Mouse (Mus musculus) hindbrain, embryonic 16.5 days (tissue): ENCODE results near the gene Cryz. TPM values are rescaled to one million over a fixed set of nuclear protein-coding genes. Genes with fewer than 3 reads are reported as not detected.

Source experiments
- ATAC-seq: fragments of 200-750 bp; cut with Nextera tagmentation; 2 replicates; pipeline ENCODE4 v1.8.0; 2017; ENCODE audit warnings: moderate TSS enrichment, moderate library complexity
- H3K27ac ChIP-seq: fragments of 300-500 bp; sonication (generic); 2 replicates; pipeline ENCODE4 v1.5.1; 2014; ENCODE audit warnings: low read depth, mild to moderate bottlenecking, control low read depth, low read length, moderate library complexity
- H3K27me3 ChIP-seq: fragments of 300-500 bp; sonication (generic); replicated peaks from 2 replicates; pipeline ENCODE4 v1.6.1; 2014; ENCODE audit warnings: low read length; ENCODE audit not compliant: control insufficient read depth, insufficient read depth
- H3K36me3 ChIP-seq: fragments of 300-500 bp; sonication (generic); 2 replicates; pipeline ENCODE4 v1.6.1; 2014; ENCODE audit warnings: mild to moderate bottlenecking, low read length, moderate library complexity, mixed read lengths; ENCODE audit not compliant: control insufficient read depth, insufficient read depth
- H3K4me1 ChIP-seq: fragments of 300-500 bp; sonication (generic); 2 replicates; pipeline ENCODE4 v1.6.1; 2014; ENCODE audit warnings: low read depth, low read length; ENCODE audit not compliant: control insufficient read depth, insufficient read depth
- H3K4me2 ChIP-seq: fragments of 300-500 bp; sonication (generic); 2 replicates; pipeline ENCODE4 v1.6.1; 2014; ENCODE audit warnings: mild to moderate bottlenecking, low read length, control low read depth, moderate library complexity
- H3K4me3 ChIP-seq: fragments of 300-500 bp; sonication (generic); 2 replicates; pipeline ENCODE4 v1.5.1; 2014; ENCODE audit warnings: mild to moderate bottlenecking, low read length, control low read depth, moderate library complexity
- H3K9ac ChIP-seq: fragments of 300-500 bp; sonication (generic); 2 replicates; pipeline ENCODE4 v1.6.1; 2014; ENCODE audit warnings: low read depth, mild to moderate bottlenecking, control low read depth, low read length, moderate library complexity
- H3K9me3 ChIP-seq: fragments of 300-500 bp; sonication (generic); 2 replicates; pipeline ENCODE4 v1.6.1; 2014; ENCODE audit warnings: mild to moderate bottlenecking, low read length, moderate library complexity; ENCODE audit not compliant: control insufficient read depth
- WGBS: fragments of 180-500 bp; shearing (Covaris S2); extraction: QIAGEN DNeasy Blood & Tissue Kit; methylation state at CpG from one replicate; pipeline ENCODE4 v1.1.7; 2014; 5-methylcytosine and 5-hydroxymethylcytosine counted together
- polyA plus RNA-seq: library from polyadenylated mRNA; unstranded; fragments of >200 nt; fragmentation: Nextera tagmentation; extraction: Ambion mirVana; gene quantifications from 2 replicates; pipeline ENCODE4 v1.2.1, GENCODE M21; 2015

Gene Cryz
- polyA plus RNA-seq, 1 experiment from 2014 or later, result 11.9 TPM

GRCm38 (mm10) chr3:154570786-154571185 lies 25.7 kb upstream of the Cryz start:
- Histone ChIP-seq H3K9ac (no peak overlapping the region), H3K4me1 (no peaks in the 10 kb centered on the region), H3K4me2 (peak overlapping the region; percentile 46), H3K27ac (no peak overlapping the region), H3K9me3 (no peaks in the 10 kb centered on the region), H3K4me3 (peak overlapping the region; percentile 18), H3K36me3 (no peaks in the 10 kb centered on the region), H3K27me3 (no peaks in the 10 kb centered on the region; the same call in 1 of the 2 replicates)
- ATAC-seq, result no peak
- 7% methylated on average over 12 of the region's 12 CpGs for WGBS

DNA sequence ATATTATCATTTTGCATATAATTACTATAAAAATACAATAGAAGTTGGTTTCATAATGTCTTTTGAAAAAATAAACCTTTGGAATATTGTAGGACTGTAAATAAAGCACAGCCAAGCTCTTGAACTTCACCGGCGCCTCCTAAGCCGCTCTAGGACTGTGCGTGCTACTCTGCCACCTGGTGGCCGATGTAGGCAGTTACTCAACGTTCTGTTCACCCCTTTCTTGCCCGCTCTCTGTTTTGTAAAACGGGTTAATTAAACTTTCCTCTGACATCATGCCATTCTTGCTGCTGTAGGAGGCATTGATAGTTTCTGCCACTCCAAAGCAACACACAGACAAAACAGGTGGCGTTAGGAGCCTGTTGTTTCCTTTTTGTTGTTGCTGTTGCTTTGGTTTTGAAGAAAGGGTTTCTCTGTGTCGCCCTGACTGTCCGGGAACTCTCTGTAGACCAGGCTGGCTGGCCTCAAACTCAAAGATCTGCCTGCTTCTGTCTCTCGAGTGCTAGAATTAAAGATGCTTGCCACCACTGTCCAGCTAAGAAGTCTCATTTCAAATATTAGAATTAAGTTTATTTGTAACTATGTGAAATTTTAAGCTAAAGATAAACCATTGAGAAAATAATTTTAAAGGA lies 24.1 kb upstream of the Cryz start:
- WGBS, result 8% methylated on average over 12 of the region's 12 CpGs

DNA sequence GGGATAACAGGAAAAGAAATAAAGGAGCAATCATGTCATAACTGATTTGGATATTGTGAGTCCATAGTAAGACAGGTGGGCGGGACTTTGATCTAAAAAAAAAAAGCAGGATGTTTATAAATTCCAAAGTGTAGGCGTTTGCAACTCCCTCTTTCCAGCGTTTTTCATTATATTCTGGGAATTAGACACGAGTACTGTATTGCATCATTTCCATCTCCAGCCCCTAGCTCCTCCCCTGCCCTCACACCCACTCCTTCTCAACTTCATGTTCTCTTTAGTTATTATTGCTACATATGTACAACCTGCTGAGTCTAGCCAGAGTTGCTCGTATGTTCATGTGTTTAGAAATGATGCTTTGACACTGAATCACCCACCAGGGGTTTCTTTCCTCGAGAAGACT lies 22.8 kb upstream of the Cryz start:
- no peaks in the 10 kb centered on the region for H3K4me1 ChIP-seq
- no peak overlapping the region for H3K4me3 ChIP-seq
- WGBS, result 67% methylated on average over 6 of the region's 6 CpGs
- no peak for ATAC-seq
- H3K36me3 ChIP-seq, result peaks cover under 1% of the 10 kb centered on the region
- no peaks in the 10 kb centered on the region; the same call in 1 of the 2 replicates for H3K27me3 ChIP-seq
- no peak overlapping the region for H3K9ac ChIP-seq
- no peak overlapping the region for H3K4me2 ChIP-seq
- no peaks in the 10 kb centered on the region for H3K9me3 ChIP-seq
- no peak overlapping the region for H3K27ac ChIP-seq

More for the DNA sequence above, 24.1 kb upstream of the Cryz start:
- Histone ChIP-seq H3K27me3 (no peaks in the 10 kb centered on the region; the same call in 1 of the 2 replicates), H3K27ac (no peak overlapping the region), H3K4me3 (no peak overlapping the region), H3K9me3 (no peaks in the 10 kb centered on the region), H3K4me2 (peak overlapping the region; percentile 37; the same call in 1 of the 2 replicates), H3K36me3 (no peaks in the 10 kb centered on the region), H3K4me1 (no peaks in the 10 kb centered on the region), H3K9ac (no peak overlapping the region)
- peak; percentile 90 for ATAC-seq

DNA sequence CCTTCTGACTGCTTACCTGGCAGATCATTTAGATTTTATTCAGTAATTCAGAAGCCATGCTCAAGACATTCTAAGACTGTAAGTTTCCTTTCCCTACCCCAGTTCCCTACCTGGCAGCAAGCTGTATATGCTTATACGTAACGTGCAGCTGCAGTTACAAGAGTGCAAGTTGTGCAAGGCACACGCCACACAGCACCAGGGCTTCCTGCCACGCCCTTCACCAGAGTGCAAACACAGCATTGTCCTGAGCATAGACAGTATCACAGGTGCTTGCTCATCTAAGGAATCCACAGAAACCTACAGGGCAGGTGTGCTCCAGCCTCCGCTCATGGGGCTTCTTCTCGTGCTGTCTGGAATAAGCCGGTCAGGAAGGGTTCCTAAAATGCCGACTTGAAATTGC lies 18.6 kb upstream of the Cryz start:
- Histone ChIP-seq H3K27me3 (no peaks in the 10 kb centered on the region; the same call in 1 of the 2 replicates), H3K4me1 (no peaks in the 10 kb centered on the region), H3K4me2 (no peak overlapping the region), H3K27ac (no peak overlapping the region), H3K36me3 (peaks cover 14% of the 10 kb centered on the region), H3K4me3 (no peak overlapping the region), H3K9me3 (no peaks in the 10 kb centered on the region), H3K9ac (no peak overlapping the region)
- whole genome bisulfite sequencing, result 96% methylated on average over 7 of the region's 8 CpGs
- ATAC-seq, result no peak

GRCm38 (mm10) chr3:154584351-154584750 lies 12.2 kb upstream of the Cryz start:
- Histone ChIP-seq H3K4me1 (no peaks in the 10 kb centered on the region), H3K27me3 (no peaks in the 10 kb centered on the region), H3K9ac (no peak overlapping the region), H3K36me3 (peaks cover 17% of the 10 kb centered on the region), H3K4me3 (no peak overlapping the region), H3K27ac (no peak overlapping the region), H3K9me3 (no peaks in the 10 kb centered on the region), H3K4me2 (no peak overlapping the region)
- no peak for ATAC-seq
- 94% methylated on average over 8 of the region's 8 CpGs for WGBS

DNA sequence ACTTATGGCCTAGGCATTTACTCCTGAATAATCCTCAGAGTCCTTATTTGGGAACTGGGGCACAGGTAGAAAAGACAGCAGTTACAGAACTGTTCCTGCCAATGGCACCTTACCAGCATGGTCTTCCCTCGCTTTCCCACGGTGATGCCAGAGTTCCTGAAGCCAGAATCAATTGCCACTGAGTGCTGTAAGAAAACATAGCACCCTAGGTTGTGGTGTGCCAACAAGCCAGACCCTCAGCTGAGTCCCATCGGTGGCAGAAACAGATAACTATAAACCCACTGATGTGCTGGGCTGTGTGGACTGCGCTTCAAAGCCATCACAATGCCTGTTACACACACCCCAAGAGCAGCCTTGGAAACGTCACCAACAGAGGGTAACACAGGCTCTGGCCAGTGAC lies 5.5 kb upstream of the Cryz start:
- H3K4me3 ChIP-seq, result no peak overlapping the region

GRCm38 (mm10) chr3:154591621-154592020 lies 4.9 kb upstream of the Cryz start:
- Histone ChIP-seq H3K9me3 (no peaks in the 10 kb centered on the region), H3K27me3 (no peaks in the 10 kb centered on the region), H3K27ac (no peak overlapping the region), H3K4me3 (no peak overlapping the region), H3K9ac (no peak overlapping the region), H3K36me3 (peaks cover 28% of the 10 kb centered on the region), H3K4me2 (no peak overlapping the region), H3K4me1 (no peaks in the 10 kb centered on the region)
- 96% methylated on average over 3 of the region's 3 CpGs for WGBS
- ATAC-seq, result no peak

More for the DNA sequence above, 5.5 kb upstream of the Cryz start:
- Histone ChIP-seq H3K27ac (no peak overlapping the region), H3K4me1 (no peaks in the 10 kb centered on the region), H3K36me3 (peaks cover 30% of the 10 kb centered on the region), H3K9me3 (no peaks in the 10 kb centered on the region), H3K27me3 (no peaks in the 10 kb centered on the region), H3K4me2 (no peak overlapping the region), H3K9ac (no peak overlapping the region)
- no peak for ATAC-seq
- 90% methylated on average over 5 of the region's 5 CpGs for WGBS

DNA sequence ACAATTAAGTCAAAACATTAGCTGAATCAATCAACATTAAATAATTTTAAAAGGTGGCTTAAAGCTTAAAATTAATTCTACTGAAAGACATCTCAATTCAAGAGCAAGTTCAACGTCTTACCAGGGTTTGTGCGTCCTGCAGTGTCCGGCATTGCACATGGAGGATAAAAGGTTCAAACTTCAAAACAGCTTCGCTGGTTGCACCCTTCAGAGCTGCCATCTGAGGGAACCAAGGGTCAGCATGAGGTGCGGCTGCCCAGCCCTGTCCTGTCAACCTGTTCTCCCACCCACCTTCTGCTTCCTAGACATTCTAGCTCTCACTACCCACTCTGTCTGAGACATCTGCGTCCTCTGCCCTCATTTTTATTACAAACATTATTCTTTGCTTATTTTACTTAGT lies 2.9 kb upstream of the Cryz start:
- H3K27me3 ChIP-seq, result no peaks in the 10 kb centered on the region
- H3K9ac ChIP-seq, result no peak overlapping the region
- ATAC-seq, result no peak
- no peaks in the 10 kb centered on the region for H3K9me3 ChIP-seq
- H3K4me1 ChIP-seq, result peaks cover 3% of the 10 kb centered on the region; the same call in 1 of the 2 replicates
- no peak overlapping the region for H3K4me2 ChIP-seq
- H3K4me3 ChIP-seq, result no peak overlapping the region
- WGBS, result 94% methylated on average over 6 of the region's 6 CpGs
- H3K36me3 ChIP-seq, result peaks cover 19% of the 10 kb centered on the region
- no peak overlapping the region for H3K27ac ChIP-seq

- WGBS, result 95% methylated on average over 6 of the region's 6 CpGs
- Histone ChIP-seq H3K27me3 (no peaks in the 10 kb centered on the region), H3K9me3 (no peaks in the 10 kb centered on the region), H3K36me3 (peaks cover 19% of the 10 kb centered on the region), H3K9ac (no peak overlapping the region), H3K4me3 (no peak overlapping the region), H3K27ac (no peak overlapping the region), H3K4me2 (no peak overlapping the region), H3K4me1 (peaks cover 3% of the 10 kb centered on the region; the same call in 1 of the 2 replicates)
- ATAC-seq, result no peak
Measured at GRCm38 (mm10) chr3:154594156-154594555, 2.4 kb upstream of the Cryz start.
